Mouse (Mus musculus) C2C12 (cell line): Measurements from ENCODE around the gene Stk32c.

Experiments used
- CEBPB ChIP-seq: IDR thresholded peaks from one replicate; pipeline ENCODE4 v1.6.1; 2011; ENCODE audit warnings: low read depth, mild to moderate bottlenecking, control low read depth, moderate library complexity
- CTCF ChIP-seq: IDR thresholded peaks from one replicate; pipeline ENCODE4 v1.5.1; 2011; ENCODE audit not compliant: control insufficient read depth, insufficient read depth, insufficient read length
- MAX ChIP-seq: IDR thresholded peaks from one replicate; pipeline ENCODE4 v1.6.1; 2011; ENCODE audit warnings: mild to moderate bottlenecking, control low read depth
- USF1 ChIP-seq: IDR thresholded peaks from one replicate; pipeline ENCODE4 v1.6.1; 2011; ENCODE audit warnings: low read depth, mild to moderate bottlenecking, control low read depth, moderate library complexity

GRCm38 (mm10) chr7:139091681-139092080, 121.4 kb downstream of the Stk32c start:
- TF ChIP-seq CEBPB: no peak
- TF ChIP-seq CTCF: no peak
- TF ChIP-seq USF1: no peak
- no peak for TF ChIP-seq MAX
